Mouse (Mus musculus) spleen, embryonic (tissue): ENCODE results near the gene Gfra1.

ENCODE experiments used
- CTCF ChIA-PET: fragments of 350-600 bp; sonication (Branson Sonifier 250); formaldehyde crosslinking; loops from one replicate; lab custom pipeline; 2022; lab: Charles Lee

Gene Gfra1

DNA sequence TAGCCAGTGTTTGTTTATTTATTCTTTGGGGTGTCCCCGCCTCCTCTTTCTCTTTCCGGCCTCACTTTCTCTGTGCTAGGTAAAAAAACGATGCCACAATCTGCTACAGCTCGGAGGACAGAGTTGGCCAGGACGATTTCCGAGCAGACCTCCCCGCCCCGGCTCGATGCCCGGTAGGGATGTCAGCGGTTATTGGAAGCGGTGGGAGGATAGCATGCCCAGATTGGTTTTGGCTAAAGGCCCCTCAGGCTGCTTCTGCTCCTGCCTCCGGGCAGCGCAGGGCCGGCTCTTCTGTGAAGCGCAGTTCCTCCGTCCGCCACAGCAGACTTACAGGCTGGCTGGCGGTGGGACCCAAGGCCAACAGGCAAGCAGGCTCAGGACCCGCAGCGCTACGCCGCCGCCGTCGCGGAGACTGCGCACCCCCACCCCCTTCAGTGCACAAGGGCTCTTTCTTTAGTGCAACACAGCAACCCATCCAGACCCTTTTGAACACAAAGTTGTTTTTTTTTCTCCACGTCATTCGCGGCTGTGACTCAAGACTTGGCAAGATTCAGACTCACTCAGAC is at the start of gene Gfra1:
TSS of gene Gfra1 (minus strand) at position 414 of the 566 bp plus-strand sequence.
- CTCF ChIA-PET: no interaction called here

DNA sequence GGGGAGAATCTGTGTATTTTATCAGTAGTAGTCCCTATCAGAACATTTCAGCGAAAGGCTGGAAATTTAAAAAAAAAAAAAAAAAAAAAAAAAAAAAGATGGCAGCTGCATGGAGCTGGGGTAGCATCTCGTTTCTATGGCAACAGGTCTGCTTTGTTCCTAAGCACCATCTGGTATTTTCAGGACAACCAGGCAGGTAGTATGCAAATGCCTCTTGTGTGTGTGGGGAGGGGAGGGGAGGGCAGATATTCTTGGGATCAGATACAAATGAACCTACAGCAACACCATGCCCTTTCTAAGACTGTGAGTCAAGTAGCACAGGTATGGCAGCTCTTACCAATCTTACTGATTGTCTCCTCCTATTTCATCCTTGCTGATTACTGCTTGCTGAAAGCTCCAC is 44.3 kb upstream of the Gfra1 start:
- CTCF ChIA-PET: no interaction called here

DNA sequence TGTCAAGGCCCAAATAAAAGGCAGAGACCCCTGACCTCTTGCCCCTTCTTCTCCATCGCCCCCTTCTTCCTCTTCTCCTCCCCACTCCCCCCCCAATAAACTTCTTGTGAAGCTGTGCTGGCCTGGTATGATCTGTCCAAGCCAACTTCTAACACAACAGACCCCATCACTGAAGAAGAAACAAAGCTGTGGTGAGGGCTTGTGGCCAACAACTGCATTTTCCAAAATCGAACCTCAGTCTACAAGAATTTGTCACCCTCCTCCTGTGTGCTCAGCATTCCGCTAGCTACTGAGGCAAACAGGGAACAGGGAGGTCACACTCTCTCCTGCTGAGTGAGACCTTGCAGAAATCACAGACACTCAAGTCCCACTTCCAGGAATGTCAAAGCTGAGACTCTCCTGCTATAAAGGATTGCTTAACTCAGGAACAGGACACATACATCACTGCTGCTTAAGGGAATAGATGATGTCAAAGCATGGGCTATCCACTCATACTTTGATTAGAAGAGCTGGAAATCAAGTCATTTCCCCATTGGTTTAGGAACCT is 43.8 kb upstream of the Gfra1 start:
- CTCF ChIA-PET: no interaction called here

DNA sequence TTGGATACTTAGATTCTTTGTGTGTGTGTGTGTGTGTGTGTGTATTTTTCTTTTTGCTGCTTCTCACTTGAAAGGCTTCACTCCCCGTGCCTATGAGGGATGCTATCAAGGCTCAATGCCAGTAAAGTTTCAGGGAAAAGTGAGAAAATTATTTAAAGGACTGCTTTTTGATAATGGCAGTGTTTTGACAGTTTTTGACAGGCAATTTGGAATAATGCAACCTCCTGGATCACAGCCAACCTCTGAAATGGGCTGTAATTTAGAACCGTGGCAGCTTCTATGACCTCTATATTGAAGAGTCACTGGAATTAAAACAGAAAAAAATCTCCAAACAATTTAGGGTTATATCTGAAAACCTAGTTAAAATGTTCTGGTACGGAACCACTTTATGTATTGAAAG is 41.4 kb upstream of the Gfra1 start:
- CTCF ChIA-PET: no interaction called here

DNA sequence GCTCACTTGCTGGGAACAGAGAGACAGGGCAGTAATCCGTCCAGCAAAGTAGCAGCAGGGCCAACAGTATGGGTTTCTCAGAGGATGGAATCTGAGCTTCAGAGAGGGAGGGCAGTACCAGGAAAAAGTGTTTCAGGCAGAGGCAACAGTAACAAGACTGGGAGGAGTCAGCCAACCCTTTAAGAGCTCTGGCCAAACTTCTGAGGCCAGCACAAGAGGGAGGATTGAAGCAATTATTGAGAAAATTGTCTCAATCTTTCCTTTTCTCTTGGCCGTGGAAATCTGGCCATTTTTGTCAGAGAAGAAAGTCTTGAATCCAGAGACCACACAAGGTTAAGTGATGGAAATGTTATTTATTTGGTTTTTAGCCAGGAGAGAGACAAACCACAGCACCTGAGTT is 31.0 kb upstream of the Gfra1 start:
- CTCF ChIA-PET: no interaction called here

DNA sequence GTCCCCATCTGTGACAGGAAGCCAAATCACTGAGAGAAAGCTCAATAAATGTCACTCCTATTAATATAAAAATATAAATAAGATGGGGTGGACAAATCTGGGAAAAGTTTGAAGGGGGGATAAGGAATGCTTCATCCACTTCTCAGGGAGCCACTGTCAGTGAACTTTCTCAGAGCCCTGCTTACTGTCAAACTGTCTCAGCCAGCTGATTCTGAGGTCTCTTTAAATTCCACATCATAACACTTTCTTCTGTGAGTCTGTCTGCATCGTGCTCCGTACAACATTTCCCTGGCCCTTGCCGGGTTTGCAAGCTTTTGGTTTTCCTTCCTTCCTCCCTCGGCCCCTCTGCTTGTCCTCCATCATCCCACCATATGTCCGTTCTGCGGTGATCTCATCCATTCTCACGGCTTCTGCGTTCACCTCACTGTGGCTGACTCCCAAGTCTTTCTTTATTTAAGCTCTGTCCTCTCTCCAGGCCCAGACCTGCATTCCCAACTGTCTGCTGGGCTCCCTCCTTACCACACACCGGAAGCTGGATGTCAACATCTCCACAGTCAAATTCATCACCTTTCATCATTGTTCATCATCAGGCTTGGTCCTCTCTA is 26.8 kb upstream of the Gfra1 start:
- CTCF ChIA-PET: no interaction called here

DNA sequence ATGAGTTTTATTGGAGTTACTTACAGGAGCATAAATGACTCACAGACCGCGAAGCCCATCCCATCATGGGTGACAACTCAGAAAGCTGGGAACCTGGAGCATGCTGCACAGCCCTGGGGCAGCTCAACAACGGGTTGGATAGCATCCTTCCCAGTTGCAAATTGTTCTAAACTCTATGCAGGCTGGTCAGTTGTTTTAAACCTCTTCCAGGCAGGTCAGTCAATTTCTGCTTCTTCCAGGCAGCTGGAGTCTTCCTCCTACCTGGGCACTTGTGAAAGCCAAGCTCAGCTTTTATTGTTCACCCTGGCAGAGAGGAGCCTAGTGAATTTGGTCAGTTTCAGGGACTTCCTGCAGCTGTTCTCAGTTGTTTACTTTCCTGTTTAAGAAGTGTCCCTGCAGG is 18.5 kb upstream of the Gfra1 start:
- CTCF ChIA-PET: no interaction called here

DNA sequence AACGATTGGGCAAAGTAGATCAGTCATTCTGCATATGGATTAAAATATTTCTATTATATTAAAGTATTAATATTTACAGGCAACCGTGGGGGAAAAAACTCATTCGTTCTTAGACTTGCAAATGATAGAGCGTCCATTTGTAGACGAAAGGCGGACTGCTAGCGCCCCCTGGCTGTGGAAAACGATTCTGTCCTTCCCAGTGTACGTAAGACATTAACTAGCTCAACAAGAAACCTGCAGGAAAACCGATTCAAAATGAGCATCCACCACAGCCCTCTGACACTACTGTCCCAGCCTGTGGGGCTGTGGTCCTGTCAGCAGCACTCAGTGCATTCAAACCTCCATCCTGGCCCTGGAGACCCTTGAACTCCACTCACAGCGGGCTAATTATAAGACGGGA is 13.7 kb upstream of the Gfra1 start:
- CTCF ChIA-PET: interaction anchor here (1.0 kb wide), 1 partner anchor 156 kb away, joined by 3 read pairs; no protein-coding TSS in a partner anchor

DNA sequence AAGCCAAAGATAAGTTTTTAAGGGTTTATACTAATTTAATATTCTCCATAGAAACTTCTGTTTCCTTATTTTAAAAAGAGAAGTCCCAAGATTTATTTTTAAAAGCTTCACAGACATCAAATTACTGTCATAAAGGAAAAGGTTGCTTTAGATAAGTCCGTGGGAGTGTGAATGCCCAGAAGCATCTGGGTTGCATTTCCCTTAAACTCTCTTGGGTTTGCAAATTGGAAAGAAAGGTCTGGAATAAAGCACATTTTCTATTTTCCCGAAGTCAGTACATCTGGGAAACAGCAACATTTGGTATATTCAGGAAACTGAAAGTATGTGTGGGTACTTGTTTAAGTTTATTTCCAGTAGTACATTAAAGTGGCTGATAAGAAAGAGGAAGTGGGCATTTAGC is 12.6 kb upstream of the Gfra1 start:
- CTCF ChIA-PET: interaction anchor here (0.7 to 1.0 kb wide), 2 partner anchors 593 to 742 kb away, joined by 3 read pairs; no protein-coding TSS in a partner anchor

DNA sequence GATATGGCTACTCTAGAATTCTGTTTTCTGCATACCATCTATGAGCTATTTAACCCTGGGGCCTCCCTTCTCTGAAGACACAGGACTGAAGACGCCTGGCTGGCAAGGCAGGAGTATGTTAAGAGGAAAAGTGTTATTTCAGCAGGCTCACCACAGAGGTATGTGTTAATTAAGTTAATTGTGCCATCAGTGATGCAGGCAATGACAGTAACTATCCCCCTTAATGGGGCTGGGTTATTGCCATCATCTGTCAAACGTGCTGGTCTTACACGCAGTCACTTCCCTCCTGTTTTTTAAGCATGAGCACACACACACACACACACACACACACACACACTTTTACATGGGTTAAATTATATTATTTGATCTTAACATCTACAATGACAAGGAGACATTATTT is 8.0 kb upstream of the Gfra1 start:
- CTCF ChIA-PET: interaction anchor here (0.6 kb wide), 2 partner anchors 476 to 1361 kb away, joined by 4 to 6 read pairs; no protein-coding TSS in a partner anchor

DNA sequence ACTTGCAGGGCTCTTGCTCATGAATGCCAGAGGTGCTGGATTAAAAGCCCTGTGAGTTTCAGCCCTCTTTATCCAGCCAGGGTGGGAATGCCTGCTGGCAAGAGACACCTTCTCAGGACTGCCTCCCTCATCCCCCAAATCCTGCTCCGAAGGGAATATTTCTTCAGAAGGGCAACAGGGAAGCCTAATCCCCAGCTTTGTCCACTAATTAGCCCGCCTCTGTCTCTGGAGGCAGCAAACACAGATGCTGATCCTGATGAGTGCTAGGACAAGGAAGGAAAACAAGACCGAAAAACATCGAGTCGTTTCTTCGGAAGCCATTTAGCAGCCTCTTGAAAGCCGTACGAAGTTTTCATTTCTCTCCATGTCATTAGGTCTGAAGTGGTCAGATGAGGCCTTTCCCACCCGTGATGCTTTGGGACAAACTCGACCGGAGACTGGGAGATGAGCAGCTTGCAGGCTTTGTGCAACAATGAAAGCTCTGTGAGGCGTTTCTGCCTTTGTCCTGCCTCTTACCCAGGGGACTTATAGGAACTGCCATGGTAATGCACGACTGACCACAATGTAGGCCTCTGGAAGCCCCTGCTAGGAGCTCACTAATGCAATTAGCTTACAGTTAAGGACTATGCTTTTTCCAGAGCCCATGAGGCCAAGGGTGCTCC is 4.8 kb upstream of the Gfra1 start:
- CTCF ChIA-PET: no interaction called here

DNA sequence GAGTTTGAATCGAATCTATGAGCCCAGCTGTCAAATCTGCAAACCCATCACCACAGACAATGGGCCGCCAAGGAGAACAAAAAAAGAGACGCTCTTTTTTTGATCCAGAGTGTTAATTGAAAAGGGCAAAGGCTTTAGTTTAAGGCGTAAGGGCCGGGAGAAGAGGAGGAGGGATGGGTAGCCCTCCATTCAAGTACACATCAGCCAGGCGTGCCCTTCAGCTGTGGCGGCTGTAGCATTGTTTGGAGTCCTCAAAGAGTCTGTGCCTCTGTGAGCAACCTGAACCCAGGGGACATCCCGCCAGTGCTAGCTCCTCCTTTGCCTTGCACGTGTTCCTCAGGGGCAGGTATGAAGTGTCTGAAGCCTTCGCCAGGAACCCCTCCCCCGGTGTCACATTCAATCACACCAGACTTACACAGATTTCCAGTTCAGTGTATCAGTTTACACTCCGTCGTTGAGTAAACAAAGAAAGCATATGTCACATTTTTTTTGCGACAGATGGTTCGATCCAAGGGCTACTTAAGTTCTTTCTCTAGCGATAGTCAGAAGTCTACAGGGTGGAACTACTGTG is 867 bp upstream of the Gfra1 start:
- CTCF ChIA-PET: no interaction called here

DNA sequence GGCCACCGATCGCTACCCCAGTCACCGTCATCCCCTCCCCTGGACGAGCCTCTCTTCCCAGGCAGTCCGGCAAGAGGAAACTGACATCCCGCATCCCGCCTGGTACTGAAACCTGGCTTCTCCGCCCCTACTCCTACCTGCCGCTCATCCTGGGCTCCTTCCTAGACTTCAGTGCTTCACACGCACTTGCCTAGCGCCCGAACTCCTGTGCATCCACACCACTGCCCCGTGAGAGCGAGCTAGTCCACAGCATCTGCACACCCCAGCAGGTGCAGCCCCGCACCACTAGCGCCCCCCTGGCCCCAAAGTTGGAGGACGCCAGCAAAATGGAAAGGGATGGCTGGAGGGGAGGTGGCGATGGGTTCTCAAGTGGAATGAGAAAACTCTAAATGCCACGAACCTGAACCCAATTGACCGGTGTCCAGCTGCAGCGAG is 631 bp downstream of the Gfra1 start:
- CTCF ChIA-PET: no interaction called here

DNA sequence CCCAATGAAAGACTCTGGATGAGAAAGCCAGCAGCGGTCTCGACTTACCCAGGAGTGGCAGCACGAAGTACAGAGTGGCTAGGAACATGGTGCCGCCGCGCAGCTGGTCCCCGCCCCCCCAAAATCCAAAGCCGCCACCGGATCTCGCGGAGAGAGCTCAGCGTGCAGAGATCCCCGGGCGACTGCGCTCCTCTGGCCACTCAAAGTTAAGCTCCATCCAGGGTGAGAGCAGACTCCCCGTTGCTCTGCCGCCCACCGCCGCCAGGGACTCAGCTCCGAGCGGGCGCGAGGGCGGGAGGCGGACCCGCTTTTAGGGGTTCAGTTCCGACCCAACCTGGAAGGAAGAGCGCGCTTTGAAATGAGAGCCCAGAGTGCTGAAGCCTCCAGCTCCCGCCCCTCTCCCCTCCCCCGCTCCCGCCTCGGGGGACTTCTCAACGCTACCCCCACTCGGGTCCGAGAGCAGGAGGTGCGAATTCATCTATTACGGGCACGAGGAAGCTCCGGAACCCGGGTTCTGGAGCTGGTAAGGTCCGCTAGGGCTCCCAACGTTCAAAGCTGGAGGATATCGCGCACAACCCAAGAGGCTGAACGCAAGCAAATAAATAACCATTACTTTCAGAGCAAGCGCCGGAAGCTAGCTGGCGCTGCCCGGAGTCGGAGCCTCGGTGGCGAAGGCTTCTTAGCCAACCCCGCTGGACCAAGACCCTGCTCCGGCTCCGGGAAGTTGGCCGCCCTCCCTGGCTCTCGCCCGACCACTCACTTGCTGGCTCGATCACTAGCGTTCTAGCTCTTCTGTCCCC is 1.2 kb downstream of the Gfra1 start:
- CTCF ChIA-PET: interaction anchor here (0.6 kb wide), 1 partner anchor 42 kb away, joined by 10 read pairs; no protein-coding TSS in a partner anchor

DNA sequence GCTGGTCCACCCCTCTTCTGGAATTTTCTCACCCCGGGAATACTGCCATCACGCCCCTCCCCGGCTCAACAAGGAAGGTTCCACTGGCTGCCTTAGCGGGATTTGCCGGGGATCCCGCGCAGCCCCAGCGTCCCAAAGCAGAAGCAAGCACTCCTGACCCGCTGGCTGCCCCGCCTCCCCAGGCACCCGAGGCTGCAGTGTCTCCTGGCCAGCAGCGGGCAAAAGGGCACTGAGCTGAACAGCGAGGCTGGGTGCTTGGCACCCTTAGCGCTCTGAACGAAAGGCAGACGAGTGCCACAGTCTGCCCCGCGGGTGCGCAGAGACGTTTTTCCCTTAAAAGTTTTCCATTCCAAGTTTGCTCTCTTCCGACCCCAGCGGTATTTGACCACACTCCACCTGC is 2.1 kb downstream of the Gfra1 start:
- CTCF ChIA-PET: interaction anchor here (0.6 kb wide), 1 partner anchor 41 kb away, joined by 10 read pairs; no protein-coding TSS in a partner anchor

DNA sequence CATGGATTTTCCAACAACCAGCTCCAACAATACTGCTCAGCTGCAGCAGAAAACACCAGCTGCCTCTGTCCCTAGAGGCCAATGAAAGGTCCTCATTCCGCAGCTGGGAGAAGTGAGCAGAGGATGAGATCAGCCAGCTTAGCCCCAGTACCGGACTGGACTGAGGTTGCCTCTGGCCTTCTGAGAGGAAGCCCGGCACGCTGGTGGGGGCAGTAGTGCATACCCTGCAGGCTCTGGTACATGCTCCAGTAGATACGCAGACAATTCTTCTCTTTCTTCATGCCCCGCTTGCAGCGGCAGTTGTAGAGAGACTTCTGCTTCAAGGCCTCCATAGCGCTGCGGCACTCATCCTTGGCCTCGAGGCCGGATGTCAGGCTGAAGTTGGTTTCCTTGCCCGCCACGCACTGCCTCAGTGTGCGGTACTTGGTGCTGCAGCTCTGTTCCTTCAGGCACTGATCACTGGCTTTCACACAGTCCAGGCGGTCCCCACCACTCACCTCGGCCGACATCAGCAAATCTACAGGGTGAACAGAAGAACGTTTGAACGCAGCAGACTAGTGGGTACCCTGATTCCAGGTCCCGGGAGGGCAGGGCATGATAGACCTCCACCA is 2.7 kb downstream of the Gfra1 start:
- CTCF ChIA-PET: no interaction called here

DNA sequence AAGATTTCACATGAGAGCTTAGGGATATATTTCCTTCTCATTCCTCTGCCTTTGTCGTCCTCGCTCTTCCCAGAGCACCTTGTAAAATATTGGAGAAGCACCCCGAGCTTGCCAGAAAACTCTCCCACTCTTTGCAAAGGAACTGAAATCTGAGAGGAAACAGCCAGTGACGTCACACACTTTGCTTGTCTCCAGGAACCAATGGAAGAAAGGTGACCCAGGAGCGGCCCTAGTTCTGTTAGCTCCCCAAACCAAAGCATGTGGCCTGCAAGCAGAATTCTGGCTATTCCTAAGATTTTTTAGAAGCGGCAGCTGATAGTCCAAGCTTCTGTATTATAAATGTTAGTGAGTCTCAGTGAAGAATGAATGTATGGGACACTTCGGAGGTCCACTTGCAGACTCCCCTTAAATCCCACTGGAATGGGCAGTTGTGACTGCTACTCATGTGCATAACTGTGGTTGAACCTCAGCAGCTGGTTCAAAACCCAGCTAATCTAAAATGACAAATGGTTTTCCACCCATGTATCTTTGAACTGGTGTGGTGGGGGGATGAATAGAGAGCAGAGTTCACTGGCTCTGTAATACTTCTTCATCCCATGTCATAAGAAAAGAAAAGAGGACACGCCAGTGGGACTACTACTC is 3.4 kb downstream of the Gfra1 start:
- CTCF ChIA-PET: no interaction called here

DNA sequence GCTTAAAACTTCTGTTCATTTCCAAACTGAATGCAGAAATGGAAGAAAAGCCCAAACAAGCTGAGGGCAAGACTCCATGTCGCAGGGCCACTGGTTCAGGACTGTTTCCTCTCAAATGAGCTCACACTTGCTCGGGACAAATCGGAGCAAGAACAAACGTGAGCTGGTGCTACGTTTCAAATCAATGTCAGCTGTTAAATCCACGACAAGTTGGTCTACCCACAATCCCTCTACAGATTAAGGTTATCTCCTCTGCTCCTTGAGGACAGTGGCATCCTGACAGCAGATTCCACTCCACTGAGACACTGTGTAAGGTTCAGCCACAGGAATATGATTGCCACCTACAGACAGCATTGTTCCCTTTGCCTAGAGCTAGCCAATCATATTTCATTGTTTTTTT is 4.4 kb downstream of the Gfra1 start:
- CTCF ChIA-PET: interaction anchor here (0.8 kb wide), 1 partner anchor 15 kb away, joined by 7 read pairs; no protein-coding TSS in a partner anchor

DNA sequence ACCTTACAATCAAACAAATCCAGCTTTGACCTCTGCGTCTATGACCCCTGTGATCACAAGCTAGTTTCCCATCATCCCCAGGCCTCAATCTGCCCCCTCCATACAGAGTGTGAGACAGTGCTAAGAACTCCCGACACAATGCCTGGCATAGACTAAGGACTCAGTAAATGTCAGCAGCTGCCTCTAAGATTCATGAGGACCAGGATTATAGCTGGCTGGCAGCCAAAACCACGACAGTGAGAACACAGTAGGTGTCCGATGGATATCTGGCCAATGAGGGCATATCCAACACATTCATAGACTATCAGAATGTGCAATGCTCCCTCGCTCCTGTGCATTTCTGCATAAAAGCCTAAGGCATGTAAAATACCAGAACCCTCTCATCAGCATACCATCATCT is 5.0 kb downstream of the Gfra1 start:
- CTCF ChIA-PET: interaction anchor here (0.8 kb wide), 1 partner anchor 16 kb away, joined by 7 read pairs; no protein-coding TSS in a partner anchor
